Mouse (Mus musculus) right cerebral cortex, adult 18-20 months (tissue): ENCODE measurements at regions not wholly inside any gene's neighbourhood (a gene's known extent, or its start where the extent isn't known, plus 50 kb on each side); places are given as distances from the start of the nearest gene placed in this dataset.
"Not testable (repeated sequence)": the region's sequence is repeated elsewhere in the genome, so short reads cannot be mapped to it uniquely, and the experiment has no call there.

Source experiments
- DNase-seq: peaks from one replicate; pipeline ENCODE4 v3.0.0; 2022; ENCODE audit warnings: mixed read lengths

- DNase-seq = no peak
These were observed 120.3 kb upstream of the Trim24 start for GRCm38 (mm10) chr6:37750271-37750670.

GRCm38 (mm10) chr6:37751701-37752100 lies 118.9 kb upstream of the Trim24 start:
- no peak for DNase-seq

GRCm38 (mm10) chr6:37761003-37761402 lies 109.6 kb upstream of the Trim24 start:
- not testable (repeated sequence) for DNase-seq

- DNase-seq = no peak
These were observed 107.6 kb upstream of the Trim24 start for GRCm38 (mm10) chr6:37763036-37763435.

GRCm38 (mm10) chr6:37767690-37768089 lies 102.9 kb upstream of the Trim24 start:
- no peak for DNase-seq

- DNase-seq = no peak
These were observed 97.3 kb upstream of the Trim24 start for GRCm38 (mm10) chr6:37773294-37773693.

GRCm38 (mm10) chr6:37775151-37775550 lies 95.5 kb upstream of the Trim24 start:
- no peak for DNase-seq

- DNase-seq = no peak
These were observed 90.7 kb upstream of the Trim24 start for GRCm38 (mm10) chr6:37779893-37780292.

GRCm38 (mm10) chr6:37781894-37782293 lies 88.7 kb upstream of the Trim24 start:
- DNase-seq = no peak

- not testable (repeated sequence) for DNase-seq
These were observed 85.3 kb upstream of the Trim24 start for GRCm38 (mm10) chr6:37785280-37785679.

GRCm38 (mm10) chr6:37785741-37786140 lies 84.9 kb upstream of the Trim24 start:
- DNase-seq = no peak

GRCm38 (mm10) chr6:37787858-37788257 lies 82.8 kb upstream of the Trim24 start:
- not testable (repeated sequence) for DNase-seq

GRCm38 (mm10) chr6:37790878-37791277 lies 79.7 kb upstream of the Trim24 start:
- DNase-seq = no peak

- no peak for DNase-seq
These were observed 76.4 kb upstream of the Trim24 start for GRCm38 (mm10) chr6:37794211-37794610.

GRCm38 (mm10) chr6:37795001-37795400 lies 75.6 kb upstream of the Trim24 start:
- no peak for DNase-seq

GRCm38 (mm10) chr6:37803231-37803630 lies 67.4 kb upstream of the Trim24 start:
- no peak for DNase-seq

- not testable (repeated sequence) for DNase-seq
These were observed 64.7 kb upstream of the Trim24 start for GRCm38 (mm10) chr6:37805896-37806295.

- DNase-seq = not testable (repeated sequence)
These were observed 64.0 kb upstream of the Trim24 start for GRCm38 (mm10) chr6:37806529-37807191.

GRCm38 (mm10) chr6:37815218-37815617 lies 55.4 kb upstream of the Trim24 start:
- not testable (repeated sequence) for DNase-seq
